Mouse (Mus musculus) kidney, embryonic 14.5 days (tissue): ENCODE measurements around the gene Plvap. TPM values are rescaled to one million over a fixed set of nuclear protein-coding genes. Genes with fewer than 3 reads are reported as not detected.

ENCODE experiments used
- ATAC-seq: fragments of 200-750 bp; cut with Nextera tagmentation; 2 replicates; pipeline ENCODE4 v1.8.0; 2017; ENCODE audit warnings: moderate number of reproducible peaks, mild to moderate bottlenecking, moderate TSS enrichment, moderate library complexity; ENCODE audit not compliant: low FRiP score, low TSS enrichment
- H3K27ac ChIP-seq: fragments of 300-500 bp; sonication (generic); 2 replicates; pipeline ENCODE4 v1.5.1; 2014; ENCODE audit warnings: low read depth, mild to moderate bottlenecking, low read length, moderate library complexity, mixed read lengths
- H3K27me3 ChIP-seq: fragments of 300-500 bp; sonication (generic); 2 replicates; pipeline ENCODE4 v1.6.1; 2014; ENCODE audit warnings: mild to moderate bottlenecking, low read length; ENCODE audit not compliant: control insufficient read depth, insufficient read depth
- H3K36me3 ChIP-seq: fragments of 300-500 bp; sonication (generic); 2 replicates; pipeline ENCODE4 v1.6.1; 2014; ENCODE audit warnings: low read length, mixed read lengths; ENCODE audit not compliant: control insufficient read depth, insufficient read depth
- H3K4me1 ChIP-seq: fragments of 300-500 bp; sonication (generic); 2 replicates; pipeline ENCODE4 v1.6.1; 2014; ENCODE audit warnings: low read length, mixed read lengths; ENCODE audit not compliant: control insufficient read depth, insufficient read depth
- H3K4me2 ChIP-seq: fragments of 300-500 bp; sonication (generic); replicated peaks from 2 replicates; pipeline ENCODE4 v1.6.1; 2014; ENCODE audit warnings: low read depth, mild to moderate bottlenecking, low read length
- H3K4me3 ChIP-seq: fragments of 300-500 bp; sonication (generic); 2 replicates; pipeline ENCODE4 v1.5.1; 2014; ENCODE audit warnings: mild to moderate bottlenecking, low read length
- H3K9ac ChIP-seq: fragments of 300-500 bp; sonication (generic); 2 replicates; pipeline ENCODE4 v1.6.1; 2014; ENCODE audit warnings: low read depth, mild to moderate bottlenecking, low read length, moderate library complexity
- H3K9me3 ChIP-seq: fragments of 300-500 bp; sonication (generic); 2 replicates; pipeline ENCODE4 v1.6.1; 2016; ENCODE audit warnings: low read length; ENCODE audit not compliant: control insufficient read depth
- WGBS: fragments of 180-500 bp; shearing (Covaris S2); extraction: QIAGEN DNeasy Blood & Tissue Kit; methylation state at CpG from one replicate; pipeline ENCODE4 v1.1.7; 2014; 5-methylcytosine and 5-hydroxymethylcytosine counted together
- polyA plus RNA-seq: library from polyadenylated mRNA; unstranded; fragments of >200 nt; fragmentation: Nextera tagmentation; extraction: Ambion mirVana; gene quantifications from 2 replicates; pipeline ENCODE4 v1.2.1, GENCODE M21; 2014

Plvap gene
- polyA plus RNA-seq, 1 experiment from 2014 or later, result 123 TPM

GRCm38 (mm10) chr8:71550754-71551153, 39.2 kb upstream of the Plvap start:
- Histone ChIP-seq H3K4me3 (no peak overlapping the region), H3K4me2 (no peak overlapping the region), H3K9ac (no peak overlapping the region), H3K36me3 (peaks cover 27% of the 10 kb centered on the region), H3K27me3 (no peaks in the 10 kb centered on the region), H3K27ac (peak overlapping the region; percentile 8; the same call in 1 of the 2 replicates), H3K9me3 (no peaks in the 10 kb centered on the region), H3K4me1 (0 out of 2 replicates have a peak, but pooled peaks cover 6% of the 10 kb centered on the region)
- 68% methylated on average over 7 of the region's 7 CpGs for WGBS
- ATAC-seq, result no peak

GRCm38 (mm10) chr8:71547590-71547989, 36.0 kb upstream of the Plvap start:
- Histone ChIP-seq H3K4me2 (no peak overlapping the region), H3K36me3 (peaks cover 34% of the 10 kb centered on the region), H3K9me3 (no peaks in the 10 kb centered on the region), H3K27me3 (no peaks in the 10 kb centered on the region), H3K4me1 (peaks cover 9% of the 10 kb centered on the region; the same call in 1 of the 2 replicates), H3K4me3 (no peak overlapping the region), H3K9ac (no peak overlapping the region), H3K27ac (no peak overlapping the region)
- no peak for ATAC-seq
- 90% methylated on average over 7 of the region's 7 CpGs for WGBS

- peaks cover 34% of the 10 kb centered on the region for H3K36me3 ChIP-seq
- ATAC-seq, result no peak
- 93% methylated on average over 11 of the region's 11 CpGs for WGBS
- H3K9me3 ChIP-seq, result no peaks in the 10 kb centered on the region
- H3K4me2 ChIP-seq, result no peak overlapping the region
- no peak overlapping the region for H3K9ac ChIP-seq
- no peak overlapping the region for H3K4me3 ChIP-seq
- H3K27ac ChIP-seq, result no peak overlapping the region
- no peaks in the 10 kb centered on the region for H3K27me3 ChIP-seq
- peaks cover 6% of the 10 kb centered on the region; the same call in 1 of the 2 replicates for H3K4me1 ChIP-seq
Measured at GRCm38 (mm10) chr8:71545053-71545452, 33.5 kb upstream of the Plvap start.

- peak overlapping the region; percentile 71 for H3K4me3 ChIP-seq
- no peak for ATAC-seq
- H3K27me3 ChIP-seq, result no peaks in the 10 kb centered on the region
- no peak overlapping the region for H3K27ac ChIP-seq
- H3K9me3 ChIP-seq, result no peaks in the 10 kb centered on the region
- H3K4me1 ChIP-seq, result peaks cover 6% of the 10 kb centered on the region; the same call in 1 of the 2 replicates
- no peak overlapping the region; the same call in 1 of the 2 replicates for H3K9ac ChIP-seq
- H3K4me2 ChIP-seq, result peak overlapping the region; percentile 87
- peaks cover 34% of the 10 kb centered on the region for H3K36me3 ChIP-seq
- 83% methylated on average over 9 of the region's 9 CpGs for WGBS
Measured at GRCm38 (mm10) chr8:71543755-71544154, 32.2 kb upstream of the Plvap start.

GRCm38 (mm10) chr8:71542632-71543343, 31.2 kb upstream of the Plvap start, which contains the start of gene Mvb12a:
Gene Mvb12a, plus strand, starts transcription at chr8:71542922.
- Histone ChIP-seq H3K4me3 (peak within 1 kb of the TSS; percentile 71), H3K4me2 (peak within 1 kb of the TSS; percentile 87), H3K27ac (peak within 1 kb of the TSS; percentile 14; the same call in 1 of the 2 replicates), H3K9me3 (no peaks in the 10 kb centered on the region), H3K4me1 (peaks cover 6% of the 10 kb centered on the region; the same call in 1 of the 2 replicates), H3K9ac (peak within 1 kb of the TSS; percentile 71), H3K36me3 (peaks cover 25% of the 10 kb centered on the region), H3K27me3 (no peaks in the 10 kb centered on the region)
- ATAC-seq, result peak; percentile 95
- WGBS, result under 1% methylated on average over 55 of the region's 55 CpGs

- 2% methylated on average over 37 of the region's 37 CpGs for WGBS
- H3K9me3 ChIP-seq, result no peaks in the 10 kb centered on the region
- peak within 1 kb of the TSS; percentile 59; the same call in 1 of the 2 replicates for H3K27ac ChIP-seq
- peak; percentile 71 for ATAC-seq
- peak within 1 kb of the TSS; percentile 24; the same call in 1 of the 2 replicates for H3K9ac ChIP-seq
- peak within 1 kb of the TSS; percentile 50 for H3K4me2 ChIP-seq
- H3K4me3 ChIP-seq, result peak within 1 kb of the TSS; percentile 34
- 0 out of 2 replicates have a peak, but pooled peaks cover 5% of the 10 kb centered on the region for H3K4me1 ChIP-seq
- H3K36me3 ChIP-seq, result no peaks in the 10 kb centered on the region
- no peaks in the 10 kb centered on the region for H3K27me3 ChIP-seq
Measured at GRCm38 (mm10) chr8:71537028-71537867, 25.7 kb upstream of the Plvap start, which contains the start of gene Bst2. Gene Bst2, minus strand, starts transcription at chr8:71537456.

GRCm38 (mm10) chr8:71535663-71536062, 24.1 kb upstream of the Plvap start:
- WGBS, result 67% methylated on average over 5 of the region's 5 CpGs
- H3K9me3 ChIP-seq, result no peaks in the 10 kb centered on the region
- H3K9ac ChIP-seq, result 0 out of 2 replicates have a peak overlapping the region, but pooled peaks have one; percentile 12
- H3K36me3 ChIP-seq, result no peaks in the 10 kb centered on the region
- no peak overlapping the region for H3K4me3 ChIP-seq
- 0 out of 2 replicates have a peak overlapping the region, but pooled peaks have one; percentile 17 for H3K4me2 ChIP-seq
- no peaks in the 10 kb centered on the region for H3K27me3 ChIP-seq
- H3K4me1 ChIP-seq, result 0 out of 2 replicates have a peak, but pooled peaks cover 8% of the 10 kb centered on the region
- H3K27ac ChIP-seq, result no peak overlapping the region
- ATAC-seq, result peak; percentile 19; the same call in 1 of the 2 replicates

- Histone ChIP-seq H3K9me3 (no peaks in the 10 kb centered on the region), H3K27me3 (no peaks in the 10 kb centered on the region), H3K36me3 (no peaks in the 10 kb centered on the region), H3K4me3 (no peak overlapping the region), H3K4me2 (no peak overlapping the region), H3K4me1 (0 out of 2 replicates have a peak, but pooled peaks cover 11% of the 10 kb centered on the region), H3K27ac (no peak overlapping the region), H3K9ac (no peak overlapping the region)
- no peak for ATAC-seq
- 29% methylated on average over 3 of the region's 3 CpGs for WGBS
Measured at GRCm38 (mm10) chr8:71534263-71534810, 22.8 kb upstream of the Plvap start.
